Mouse (Mus musculus): Measurements from ENCODE around the gene Ammecr1. TPM values are rescaled to one million over a fixed set of nuclear protein-coding genes. Genes with fewer than 3 reads are reported as not detected.

Gene Ammecr1
- polyA plus RNA-seq, 1 experiment from 2014 or later, result 25.4 TPM

DNA sequence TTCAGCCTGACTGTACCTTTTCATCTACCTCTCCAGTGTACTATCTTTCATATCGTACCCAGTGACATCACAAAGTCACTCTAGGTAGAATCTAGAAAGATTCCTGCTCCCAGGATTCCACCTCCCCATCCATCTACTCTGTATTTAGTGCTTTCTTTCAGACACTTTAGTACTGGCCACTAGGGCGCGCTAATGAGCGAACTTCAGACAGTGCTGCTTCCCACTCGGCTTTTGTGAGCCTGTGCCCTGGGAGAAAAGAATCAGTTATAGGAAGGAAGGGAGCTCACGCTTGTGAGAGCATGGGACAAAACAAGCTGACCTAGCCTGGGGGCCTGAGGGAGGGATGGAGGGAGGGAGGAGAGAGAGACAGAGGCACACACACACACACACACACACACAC lies 153.4 kb downstream of the Ammecr1 start:
- WGBS, result 27% methylated on average over 6 of the region's 6 CpGs
- H3K36me3 ChIP-seq (ENCODE audit: control insufficient read depth, insufficient read depth, low read length), result peaks cover 11% of the 10 kb centered on the region; the same call in 1 of the 2 replicates
- H3K27me3 ChIP-seq (ENCODE audit: control insufficient read depth, insufficient read depth, low read length), result no peaks in the 10 kb centered on the region
- no peaks in the 10 kb centered on the region for H3K9me3 ChIP-seq (ENCODE audit: control insufficient read depth, low read length)
- H3K9ac ChIP-seq (ENCODE audit: low read length), result no peak overlapping the region
- ATAC-seq (ENCODE audit: insufficient number of reproducible peaks, insufficient read depth, low FRiP score, low read depth), result no peak
- H3K4me3 ChIP-seq (ENCODE audit: control insufficient read depth in 1 of 2, insufficient read depth in 1 of 2, low read depth in 1 of 2, low read length in 2 of 2), result no peak overlapping the region
- H3K4me1 ChIP-seq (ENCODE audit: control insufficient read depth in 2 of 2, insufficient read depth in 2 of 2, low read length in 2 of 2), result no peaks in the 10 kb centered on the region
- H3K4me2 ChIP-seq (ENCODE audit: low read length), result no peak overlapping the region
- no peak overlapping the region for H3K27ac ChIP-seq (replicated peaks in 1 of 2; ENCODE audit: control insufficient read depth in 1 of 2, insufficient read depth in 1 of 2, low read depth in 2 of 2, low read length in 2 of 2)

DNA sequence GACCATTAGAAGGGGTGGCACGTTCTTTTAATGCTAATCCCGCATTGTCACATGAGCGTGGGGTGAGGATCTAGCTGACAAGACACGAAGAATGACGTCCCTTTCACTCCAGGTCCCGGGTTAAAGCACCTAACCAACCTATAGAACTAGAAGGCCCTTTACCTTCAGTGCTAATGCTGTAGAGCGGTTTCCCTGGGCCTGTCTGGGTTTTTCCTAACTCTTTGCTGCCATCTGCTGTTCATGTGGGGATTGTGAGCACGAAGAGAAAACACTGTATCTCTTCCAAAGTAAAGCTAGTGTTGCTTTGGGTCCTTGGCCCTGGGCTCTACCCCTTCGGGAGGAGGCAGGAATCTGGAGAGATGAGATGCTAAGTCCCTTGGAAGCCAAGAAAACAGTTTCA lies 158.1 kb downstream of the Ammecr1 start:
- H3K36me3 ChIP-seq (ENCODE audit: control insufficient read depth, insufficient read depth, low read length), result peaks cover 18% of the 10 kb centered on the region; the same call in 1 of the 2 replicates
- no peak overlapping the region for H3K4me3 ChIP-seq (ENCODE audit: control insufficient read depth in 1 of 2, insufficient read depth in 1 of 2, low read depth in 1 of 2, low read length in 2 of 2)
- no peaks in the 10 kb centered on the region for H3K27me3 ChIP-seq (ENCODE audit: control insufficient read depth, insufficient read depth, low read length)
- H3K4me2 ChIP-seq (ENCODE audit: low read length), result no peak overlapping the region
- H3K4me1 ChIP-seq (ENCODE audit: control insufficient read depth in 2 of 2, insufficient read depth in 2 of 2, low read length in 2 of 2), result peaks cover 0 to 8% of the 10 kb centered on the region in 2 experiments; a peak in 2 of 4 replicates
- 33% methylated on average over 9 of the region's 9 CpGs for WGBS
- no peaks in the 10 kb centered on the region for H3K9me3 ChIP-seq (ENCODE audit: control insufficient read depth, low read length)
- no peak overlapping the region for H3K27ac ChIP-seq (replicated peaks in 1 of 2; ENCODE audit: control insufficient read depth in 1 of 2, insufficient read depth in 1 of 2, low read depth in 2 of 2, low read length in 2 of 2)
- H3K9ac ChIP-seq (ENCODE audit: low read length), result no peak overlapping the region
- ATAC-seq (ENCODE audit: insufficient number of reproducible peaks, insufficient read depth, low FRiP score, low read depth), result no peak

DNA sequence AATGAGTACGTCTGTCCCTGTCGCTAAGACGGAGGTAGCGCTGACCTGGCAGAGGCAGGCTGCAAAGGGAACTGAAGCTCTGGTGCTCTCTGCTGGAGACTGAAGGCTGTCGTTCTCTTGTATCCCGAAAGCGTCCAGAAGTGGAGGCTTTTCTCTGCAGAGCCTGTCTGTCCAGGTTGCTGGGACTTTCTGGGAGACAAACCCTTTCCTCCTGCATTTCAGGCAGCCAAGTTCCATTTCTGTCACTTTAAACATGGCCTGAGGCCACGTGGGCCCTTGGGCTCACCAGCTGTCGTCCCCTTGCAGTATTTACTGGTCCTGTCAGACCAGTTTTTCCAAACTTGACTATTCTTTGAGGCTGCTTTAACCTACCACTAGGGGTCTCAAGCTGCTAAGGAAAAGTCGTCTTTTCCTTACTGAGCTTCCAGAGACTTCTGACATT lies 159.9 kb downstream of the Ammecr1 start:
- H3K27me3 ChIP-seq (ENCODE audit: control insufficient read depth, insufficient read depth, low read length), result no peaks in the 10 kb centered on the region
- H3K4me3 ChIP-seq (ENCODE audit: control insufficient read depth in 1 of 2, insufficient read depth in 1 of 2, low read depth in 1 of 2, low read length in 2 of 2), result no peak overlapping the region
- peaks cover 13% of the 10 kb centered on the region; the same call in 1 of the 2 replicates for H3K36me3 ChIP-seq (ENCODE audit: control insufficient read depth, insufficient read depth, low read length)
- 28% methylated on average over 10 of the region's 10 CpGs for WGBS
- no peaks in the 10 kb centered on the region for H3K9me3 ChIP-seq (ENCODE audit: control insufficient read depth, low read length)
- peaks cover 0 to 13% of the 10 kb centered on the region in 2 experiments; a peak in 2 of 4 replicates for H3K4me1 ChIP-seq (ENCODE audit: control insufficient read depth in 2 of 2, insufficient read depth in 2 of 2, low read length in 2 of 2)
- no peak overlapping the region for H3K4me2 ChIP-seq (ENCODE audit: low read length)
- 0 out of 4 replicates have a peak overlapping the region, but pooled peaks of 1 of the 2 experiments have one; percentile 3 for H3K27ac ChIP-seq (replicated peaks in 1 of 2; ENCODE audit: control insufficient read depth in 1 of 2, insufficient read depth in 1 of 2, low read depth in 2 of 2, low read length in 2 of 2)
- H3K9ac ChIP-seq (ENCODE audit: low read length), result no peak overlapping the region
- ATAC-seq (ENCODE audit: insufficient number of reproducible peaks, insufficient read depth, low FRiP score, low read depth), result no peak

DNA sequence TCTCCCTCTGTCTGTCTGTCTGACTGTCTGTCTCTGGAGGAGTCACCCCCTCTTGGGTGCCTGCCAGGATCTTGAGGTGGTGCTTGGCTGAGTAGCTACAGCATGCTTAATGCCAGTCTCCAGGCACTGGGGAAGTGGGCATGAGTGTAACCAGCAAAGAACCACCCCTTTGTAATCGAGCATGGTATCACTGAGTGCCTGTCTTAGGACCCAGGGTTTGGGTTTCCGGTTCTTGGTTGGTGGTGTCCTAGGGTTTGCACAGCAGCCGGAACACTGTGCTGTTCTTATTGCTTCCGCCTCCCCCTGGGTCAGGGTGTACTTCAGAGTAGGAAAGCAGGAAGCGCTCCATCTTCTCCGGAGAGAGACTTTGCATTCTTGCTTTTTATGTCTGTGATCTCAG lies 160.4 kb downstream of the Ammecr1 start:
- Histone ChIP-seq H3K9ac (ENCODE audit: low read length) (no peak overlapping the region), H3K27me3 (ENCODE audit: control insufficient read depth, insufficient read depth, low read length) (no peaks in the 10 kb centered on the region), H3K4me1 (ENCODE audit: control insufficient read depth in 2 of 2, insufficient read depth in 2 of 2, low read length in 2 of 2) (peaks cover 0 to 13% of the 10 kb centered on the region in 2 experiments; a peak in 2 of 4 replicates), H3K9me3 (ENCODE audit: control insufficient read depth, low read length) (no peaks in the 10 kb centered on the region), H3K4me2 (ENCODE audit: low read length) (no peak overlapping the region), H3K36me3 (ENCODE audit: control insufficient read depth, insufficient read depth, low read length) (peaks cover 13% of the 10 kb centered on the region; the same call in 1 of the 2 replicates), H3K4me3 (ENCODE audit: control insufficient read depth in 1 of 2, insufficient read depth in 1 of 2, low read depth in 1 of 2, low read length in 2 of 2) (no peak overlapping the region), H3K27ac (replicated peaks in 1 of 2; ENCODE audit: control insufficient read depth in 1 of 2, insufficient read depth in 1 of 2, low read depth in 2 of 2, low read length in 2 of 2) (0 out of 4 replicates have a peak overlapping the region, but pooled peaks of 1 of the 2 experiments have one; percentile 3)
- no peak for ATAC-seq (ENCODE audit: insufficient number of reproducible peaks, insufficient read depth, low FRiP score, low read depth)
- WGBS, result 65% methylated on average over 6 of the region's 6 CpGs

DNA sequence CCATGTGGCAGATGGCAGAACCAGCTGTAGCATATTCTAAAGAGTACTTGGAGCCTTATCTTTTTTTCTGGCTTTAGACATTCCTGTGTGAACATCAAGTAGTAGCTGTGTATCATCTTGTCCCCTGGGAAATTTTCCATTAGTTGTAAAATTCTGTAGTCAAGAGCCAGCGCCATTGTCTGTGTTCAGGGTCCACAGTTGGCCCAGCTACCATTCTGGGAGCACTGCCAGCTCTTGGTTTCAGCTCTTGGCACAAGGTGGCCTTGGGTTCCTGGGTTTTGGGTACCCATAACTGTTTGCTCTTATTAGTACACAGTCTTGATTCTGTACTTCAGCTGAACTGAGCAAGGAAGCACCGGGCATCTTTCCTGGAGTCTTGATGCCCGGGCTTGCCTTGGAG lies 161.9 kb downstream of the Ammecr1 start:
- no peak for ATAC-seq (ENCODE audit: insufficient number of reproducible peaks, insufficient read depth, low FRiP score, low read depth)
- H3K27me3 ChIP-seq (ENCODE audit: control insufficient read depth, insufficient read depth, low read length), result no peaks in the 10 kb centered on the region
- H3K9me3 ChIP-seq (ENCODE audit: control insufficient read depth, low read length), result no peaks in the 10 kb centered on the region
- no peak overlapping the region for H3K9ac ChIP-seq (ENCODE audit: low read length)
- peaks cover 0 to 13% of the 10 kb centered on the region in 2 experiments; a peak in 2 of 4 replicates for H3K4me1 ChIP-seq (ENCODE audit: control insufficient read depth in 2 of 2, insufficient read depth in 2 of 2, low read length in 2 of 2)
- no peak overlapping the region for H3K27ac ChIP-seq (replicated peaks in 1 of 2; ENCODE audit: control insufficient read depth in 1 of 2, insufficient read depth in 1 of 2, low read depth in 2 of 2, low read length in 2 of 2)
- 80% methylated on average over 3 of the region's 3 CpGs for WGBS
- peaks cover 8% of the 10 kb centered on the region; the same call in 1 of the 2 replicates for H3K36me3 ChIP-seq (ENCODE audit: control insufficient read depth, insufficient read depth, low read length)
- H3K4me3 ChIP-seq (ENCODE audit: control insufficient read depth in 1 of 2, insufficient read depth in 1 of 2, low read depth in 1 of 2, low read length in 2 of 2), result no peak overlapping the region
- H3K4me2 ChIP-seq (ENCODE audit: low read length), result no peak overlapping the region

Small RNAs within 50 kb of the gene (microRNA-seq; reads per million reads assigned to microRNA genes)
- gene Gm44351, result not detected

Other genes with a start within 250 kb of the Ammecr1 start
- 0.15 TPM in 1 of 2 replicates, not detected in the other for gene Rtl9, start 132.9 kb upstream of the Ammecr1 start, polyA plus RNA-seq (2014; fragmentation: Nextera tagmentation; extraction: Ambion mirVana)